Mouse (Mus musculus): Measurements from ENCODE around the gene Spg7. TPM values are rescaled to one million over a fixed set of nuclear protein-coding genes. Genes with fewer than 3 reads are reported as not detected.
A peak's percentile ranks its signal among the peaks of the same experiment; 100 is the strongest.
"Not testable (repeated sequence)": the region's sequence is repeated elsewhere in the genome, so short reads cannot be mapped to it uniquely, and the experiment has no call there.

Spg7 gene
- total RNA-seq, 2 experiments from 2014 or later: 63.4 to 66.3 TPM

- DNase-seq (ENCODE audit: low spot score in 2 of 2): no peak
- H3K4me3 ChIP-seq: peak overlapping the region; percentile 86
- TF ChIP-seq CTCF (conservative IDR thresholded peaks at IDR 0.05): no peak
- peak overlapping the region; percentile 96 for H3K27ac ChIP-seq
These were observed 19.6 kb upstream of the Spg7 start for GRCm38 (mm10) chr8:123042974-123043625.

DNA sequence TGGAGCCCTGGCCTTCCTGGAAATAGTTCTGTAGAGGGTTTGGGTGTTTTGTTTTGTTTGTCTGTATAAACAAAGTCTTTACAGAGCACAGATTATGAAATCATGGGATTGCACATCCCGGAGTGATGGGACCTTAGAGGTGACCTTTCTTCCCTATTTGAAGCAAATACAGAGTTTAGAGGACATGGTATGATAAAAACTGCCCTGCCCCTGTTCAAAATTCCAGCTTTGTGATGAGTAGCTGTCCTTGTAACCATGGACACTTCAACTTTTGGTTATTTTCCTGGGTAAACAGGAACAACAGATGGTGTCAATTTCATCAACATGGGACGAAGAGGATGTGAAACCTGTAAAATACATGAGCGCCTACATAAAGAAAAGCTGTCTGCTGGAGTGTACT, 18.8 kb upstream of the Spg7 start:
- H3K4me3 ChIP-seq: no peak overlapping the region; the same call in 1 of the 2 replicates
- no peak overlapping the region for H3K27ac ChIP-seq
- no peak for TF ChIP-seq CTCF (conservative IDR thresholded peaks at IDR 0.05)
- no peak for DNase-seq (ENCODE audit: low spot score in 2 of 2)

DNA sequence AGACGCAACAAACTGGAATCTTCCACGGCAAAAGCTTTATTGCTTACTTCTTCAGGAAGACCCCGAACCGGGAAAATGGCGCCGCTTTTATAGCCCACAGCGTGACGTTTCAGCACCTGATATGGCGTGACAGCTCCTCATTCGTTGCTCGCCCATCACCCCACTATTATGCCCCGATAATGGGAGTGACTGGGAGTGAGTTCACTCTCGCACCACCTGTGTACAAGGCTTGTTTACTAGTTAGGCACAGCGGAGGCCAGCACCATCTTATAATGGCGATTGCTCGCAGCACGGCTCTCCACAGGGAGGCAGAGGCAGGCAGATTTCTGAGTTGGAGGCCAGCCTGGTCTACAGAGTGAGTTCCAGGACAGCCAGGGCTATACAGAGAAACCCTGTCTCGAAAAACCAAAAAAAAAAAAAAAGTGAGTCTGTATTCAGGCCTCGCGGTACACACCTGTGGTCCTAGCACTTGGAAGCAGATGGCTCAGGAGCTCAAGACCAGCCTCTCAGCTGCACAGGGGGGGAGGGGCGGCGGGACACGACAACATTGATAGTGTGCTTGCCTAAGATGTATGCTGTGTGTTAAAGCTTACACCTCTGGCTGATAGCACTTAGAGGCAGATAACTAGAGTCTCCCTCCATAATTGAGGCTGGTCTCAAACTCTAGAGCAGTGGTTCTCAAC, 17.9 kb upstream of the Spg7 start:
- not testable (repeated sequence) for H3K4me3 ChIP-seq; H3K27ac ChIP-seq; DNase-seq (ENCODE audit: low spot score in 2 of 2)

- H3K4me3 ChIP-seq: no peak overlapping the region
- TF ChIP-seq CTCF (conservative IDR thresholded peaks at IDR 0.05): no peak
- no peak for DNase-seq (ENCODE audit: low spot score in 2 of 2)
- H3K27ac ChIP-seq: no peak overlapping the region
These were observed 16.0 kb upstream of the Spg7 start for GRCm38 (mm10) chr8:123046706-123047105.

- DNase-seq (ENCODE audit: low spot score in 2 of 2): no peak
- H3K4me3 ChIP-seq: no peak overlapping the region
- no peak for TF ChIP-seq CTCF (conservative IDR thresholded peaks at IDR 0.05)
- no peak overlapping the region for H3K27ac ChIP-seq
These were observed 14.9 kb upstream of the Spg7 start for GRCm38 (mm10) chr8:123047827-123048226.

GRCm38 (mm10) chr8:123048402-123048801, 14.3 kb upstream of the Spg7 start:
- no peak for DNase-seq (ENCODE audit: low spot score in 2 of 2)
- H3K27ac ChIP-seq: no peak overlapping the region
- TF ChIP-seq CTCF (conservative IDR thresholded peaks at IDR 0.05): no peak
- no peak overlapping the region for H3K4me3 ChIP-seq

DNA sequence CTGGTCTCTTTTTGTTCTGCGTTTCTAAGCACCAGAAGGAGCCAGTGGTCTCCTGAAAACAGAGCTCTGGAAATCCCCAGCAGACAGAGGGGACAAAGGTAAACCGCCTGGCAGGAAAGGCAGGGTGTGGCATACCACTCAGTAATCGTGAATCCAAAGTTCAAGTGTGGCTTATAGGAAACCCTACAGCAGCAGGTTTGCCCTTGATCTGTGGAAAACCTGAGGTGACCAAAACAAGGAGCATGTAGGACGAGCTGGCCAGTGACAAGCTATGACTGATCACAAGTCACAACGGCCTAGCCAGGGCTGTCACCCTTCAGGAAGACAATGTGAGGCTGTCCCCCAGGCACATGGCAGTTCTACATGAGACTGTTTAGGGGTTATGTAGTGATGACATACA, 11.3 kb upstream of the Spg7 start:
- H3K27ac ChIP-seq: no peak overlapping the region
- no peak for TF ChIP-seq CTCF (conservative IDR thresholded peaks at IDR 0.05)
- H3K4me3 ChIP-seq: no peak overlapping the region
- no peak for DNase-seq (ENCODE audit: low spot score in 2 of 2)

GRCm38 (mm10) chr8:123064072-123064471, 1.3 kb downstream of the Spg7 start:
- DNase-seq (ENCODE audit: low spot score in 2 of 2): no peak
- peak overlapping the region; percentile 82; the same call in 1 of the 2 replicates for H3K4me3 ChIP-seq
- no peak for TF ChIP-seq CTCF (conservative IDR thresholded peaks at IDR 0.05)
- H3K27ac ChIP-seq: peak overlapping the region; percentile 98

DNA sequence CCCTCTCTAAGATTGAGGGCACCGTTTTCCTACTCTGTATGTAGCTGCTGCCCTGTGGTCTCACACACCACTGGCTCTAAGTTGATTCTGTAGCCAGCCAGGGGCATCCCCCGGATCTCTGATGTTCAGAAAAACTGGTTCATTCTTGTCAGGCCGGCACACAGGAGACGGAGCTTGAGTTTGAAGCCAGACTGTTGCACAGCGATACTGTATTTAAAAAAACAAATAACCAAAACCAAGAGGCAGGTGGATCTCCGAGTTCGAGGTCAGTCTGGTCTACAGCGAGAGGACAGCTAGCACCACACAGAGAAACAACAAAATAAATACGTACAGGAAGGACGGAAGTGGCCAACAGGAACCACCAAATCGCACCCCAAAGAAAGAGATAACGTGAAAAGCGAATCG, 2.1 kb downstream of the Spg7 start:
- H3K27ac ChIP-seq: peak overlapping the region; percentile 98
- DNase-seq (ENCODE audit: low spot score in 2 of 2): no peak
- peak overlapping the region; percentile 82 for H3K4me3 ChIP-seq
- TF ChIP-seq CTCF (conservative IDR thresholded peaks at IDR 0.05): no peak

DNA sequence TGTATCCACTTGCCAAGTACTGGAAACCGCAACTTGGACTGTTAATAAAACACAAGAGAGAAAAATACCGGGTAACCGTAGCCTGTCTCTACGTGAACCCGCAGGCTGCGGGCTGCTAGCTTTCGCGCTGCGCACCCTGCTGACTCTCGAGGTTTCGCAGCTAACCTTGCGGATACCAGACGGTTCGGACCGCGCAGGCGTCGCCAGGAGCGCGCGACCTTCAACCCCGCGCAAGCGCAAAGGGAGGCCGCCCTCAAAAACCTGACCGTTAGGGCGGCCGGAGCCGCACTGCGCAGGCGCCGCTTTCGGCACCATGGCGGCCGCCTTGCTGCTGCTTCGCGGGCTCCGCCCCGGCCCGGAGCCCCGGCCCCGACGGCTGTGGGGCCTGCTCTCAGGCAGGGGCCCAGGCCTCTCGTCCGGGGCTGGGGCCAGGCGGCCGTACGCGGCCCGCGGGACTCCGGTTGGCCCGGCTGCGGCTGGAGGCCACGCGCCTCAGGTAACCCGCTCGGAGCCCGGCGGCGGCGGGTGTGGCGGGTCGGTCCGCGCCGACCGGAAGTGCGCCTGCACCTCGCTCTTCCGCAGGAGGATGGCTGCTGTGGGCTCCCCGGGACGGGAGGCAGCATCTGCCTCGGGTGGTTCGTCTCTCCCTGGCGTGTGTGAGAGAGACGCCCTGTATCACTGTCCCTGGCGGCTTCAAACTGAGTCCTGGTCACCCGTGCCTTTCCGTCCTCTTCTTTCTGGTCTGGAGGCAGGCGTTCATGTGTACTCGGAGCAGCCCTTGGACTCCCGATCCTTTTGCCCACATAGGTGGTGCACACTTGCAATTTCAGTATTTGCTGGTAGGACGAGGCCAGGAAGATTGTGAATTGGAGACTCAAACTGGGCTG, 2.7 kb downstream of the Spg7 start:
- peak; percentile 95 to 97 for DNase-seq (ENCODE audit: low spot score in 2 of 2)
- Histone ChIP-seq H3K4me3 (peak overlapping the region; percentile 82), H3K27ac (peak overlapping the region; percentile 98)
- TF ChIP-seq CTCF (conservative IDR thresholded peaks at IDR 0.05): peak; percentile 72

- H3K27ac ChIP-seq: peak overlapping the region; percentile 98
- TF ChIP-seq CTCF (conservative IDR thresholded peaks at IDR 0.05): peak; percentile 32
- peak overlapping the region; percentile 82 for H3K4me3 ChIP-seq
- no peak for DNase-seq (ENCODE audit: low spot score in 2 of 2)
These were observed 3.5 kb downstream of the Spg7 start for GRCm38 (mm10) chr8:123066101-123066683.

DNA sequence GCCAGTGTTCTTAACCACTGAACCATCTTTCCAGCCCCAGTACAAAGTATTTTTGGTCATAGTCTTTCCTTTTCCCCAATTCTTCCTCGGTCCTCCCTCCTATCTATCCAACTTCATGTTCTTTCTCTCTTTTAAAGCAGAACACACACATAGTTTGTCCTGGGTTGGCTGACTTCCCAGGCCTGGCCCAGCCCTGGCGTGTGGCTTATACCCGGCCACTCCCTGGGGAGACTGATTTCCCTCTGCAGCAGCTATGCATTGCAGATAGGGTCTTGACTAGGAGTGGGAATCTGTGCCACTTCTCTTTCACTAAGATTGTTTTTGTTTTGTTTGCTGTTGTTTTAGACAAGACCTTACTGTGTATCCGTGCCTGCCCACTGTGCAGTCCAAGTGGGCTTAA, 8.4 kb downstream of the Spg7 start:
- Histone ChIP-seq H3K4me3 (no peak overlapping the region), H3K27ac (no peak overlapping the region)
- no peak for TF ChIP-seq CTCF (conservative IDR thresholded peaks at IDR 0.05)
- no peak for DNase-seq (ENCODE audit: low spot score in 2 of 2)

DNA sequence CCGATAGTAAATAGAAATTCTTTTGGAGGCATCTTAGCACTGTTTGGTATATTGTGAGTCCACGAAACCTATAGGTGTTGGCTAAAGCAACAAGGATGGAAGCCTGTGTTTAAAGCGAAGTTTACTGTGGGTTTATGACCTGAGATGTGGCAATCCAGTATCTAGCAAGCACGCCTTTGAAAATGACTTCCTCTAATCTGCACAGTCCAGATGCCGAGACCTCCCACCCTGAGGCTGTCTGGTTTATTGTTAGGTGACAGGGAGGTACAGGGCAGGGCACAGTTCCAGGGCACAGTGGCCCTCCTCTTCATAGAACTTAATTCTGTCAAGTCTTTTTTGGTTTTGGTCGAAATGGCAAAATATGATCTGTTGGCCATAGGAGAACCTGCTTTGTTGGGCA, 14.5 kb downstream of the Spg7 start:
- no peak overlapping the region for H3K4me3 ChIP-seq
- TF ChIP-seq CTCF (conservative IDR thresholded peaks at IDR 0.05): no peak
- no peak for DNase-seq (ENCODE audit: low spot score in 2 of 2)

More for the DNA sequence above, 14.5 kb downstream of the Spg7 start:
- H3K27ac ChIP-seq: no peak overlapping the region

Measured in layer of hippocampus, adult 2 months (tissue).